Mouse (Mus musculus): ENCODE measurements around the gene Olfr726.

- no peak for TF ChIP-seq TAL1 (conservative IDR thresholded peaks at IDR 0.05; ENCODE audit: low read depth, low read length)
- TF ChIP-seq CTCF (IDR thresholded peaks at IDR 0.05; ENCODE audit: low read depth, low read length): no peak
- TF ChIP-seq POLR2AphosphoS5 (IDR thresholded peaks at IDR 0.05; ENCODE audit: insufficient replicate concordance, low read depth, low read length): no peak
- no peak for TF ChIP-seq GATA2 (IDR thresholded peaks at IDR 0.05; ENCODE audit: borderline replicate concordance, low read depth, low read length)
These were observed 29.2 kb downstream of the Olfr726 start for GRCm38 (mm10) chr14:50061590-50061954.
